Mouse (Mus musculus) limb, embryonic 13.5 days (tissue): Measurements from ENCODE around the gene AB124611. TPM values are rescaled to one million over a fixed set of nuclear protein-coding genes. Genes with fewer than 3 reads are reported as not detected.
A peak's percentile ranks its signal among the peaks of the same experiment; 100 is the strongest.
"Not testable (repeated sequence)": the region's sequence is repeated elsewhere in the genome, so short reads cannot be mapped to it uniquely, and the experiment has no call there.

Experiments
- ATAC-seq: fragments of 200-750 bp; cut with Nextera tagmentation; 2 replicates; pipeline ENCODE4 v1.8.0; 2017; ENCODE audit warnings: low read depth, moderate number of reproducible peaks, moderate TSS enrichment; ENCODE audit not compliant: low FRiP score
- H3K27ac ChIP-seq: fragments of 300-500 bp; sonication (generic); 2 replicates; pipeline ENCODE4 v1.5.1; 2015; ENCODE audit warnings: inconsistent platforms, mild to moderate bottlenecking, moderate library complexity
- H3K27me3 ChIP-seq: fragments of 300-500 bp; sonication (generic); 2 replicates; pipeline ENCODE4 v1.6.1; 2015; ENCODE audit warnings: mild to moderate bottlenecking, inconsistent platforms
- H3K36me3 ChIP-seq: fragments of 300-500 bp; sonication (generic); 2 replicates; pipeline ENCODE4 v1.6.1; 2015; ENCODE audit warnings: inconsistent platforms, mild to moderate bottlenecking, moderate library complexity
- H3K4me1 ChIP-seq: fragments of 300-500 bp; sonication (generic); 2 replicates; pipeline ENCODE4 v1.6.1; 2015; ENCODE audit warnings: inconsistent platforms
- H3K4me2 ChIP-seq: fragments of 300-500 bp; sonication (generic); replicated peaks from 2 replicates; pipeline ENCODE4 v1.6.1; 2015; ENCODE audit warnings: inconsistent platforms, mild to moderate bottlenecking, moderate library complexity
- H3K4me3 ChIP-seq: fragments of 300-500 bp; sonication (generic); 2 replicates; pipeline ENCODE4 v1.5.1; 2015; ENCODE audit warnings: moderate library complexity, mild to moderate bottlenecking, inconsistent platforms
- H3K9ac ChIP-seq: fragments of 300-500 bp; sonication (generic); 2 replicates; pipeline ENCODE4 v1.6.1; 2015; ENCODE audit warnings: mild to moderate bottlenecking, inconsistent platforms
- H3K9me3 ChIP-seq: fragments of 300-500 bp; sonication (generic); 2 replicates; pipeline ENCODE4 v1.6.1; 2016; ENCODE audit warnings: inconsistent platforms
- WGBS: fragments of 180-500 bp; shearing (Covaris S2); methylation state at CpG from one replicate; pipeline ENCODE4 v1.1.7; 2015; 5-methylcytosine and 5-hydroxymethylcytosine counted together
- polyA plus RNA-seq: library from polyadenylated mRNA; unstranded; fragments of >200 nt; fragmentation: Nextera tagmentation; extraction: Ambion mirVana; gene quantifications from 2 replicates; pipeline ENCODE4 v1.2.1, GENCODE M21; 2015

AB124611 gene
- 5.2 and 5.5 TPM in 2 replicates for polyA plus RNA-seq

DNA sequence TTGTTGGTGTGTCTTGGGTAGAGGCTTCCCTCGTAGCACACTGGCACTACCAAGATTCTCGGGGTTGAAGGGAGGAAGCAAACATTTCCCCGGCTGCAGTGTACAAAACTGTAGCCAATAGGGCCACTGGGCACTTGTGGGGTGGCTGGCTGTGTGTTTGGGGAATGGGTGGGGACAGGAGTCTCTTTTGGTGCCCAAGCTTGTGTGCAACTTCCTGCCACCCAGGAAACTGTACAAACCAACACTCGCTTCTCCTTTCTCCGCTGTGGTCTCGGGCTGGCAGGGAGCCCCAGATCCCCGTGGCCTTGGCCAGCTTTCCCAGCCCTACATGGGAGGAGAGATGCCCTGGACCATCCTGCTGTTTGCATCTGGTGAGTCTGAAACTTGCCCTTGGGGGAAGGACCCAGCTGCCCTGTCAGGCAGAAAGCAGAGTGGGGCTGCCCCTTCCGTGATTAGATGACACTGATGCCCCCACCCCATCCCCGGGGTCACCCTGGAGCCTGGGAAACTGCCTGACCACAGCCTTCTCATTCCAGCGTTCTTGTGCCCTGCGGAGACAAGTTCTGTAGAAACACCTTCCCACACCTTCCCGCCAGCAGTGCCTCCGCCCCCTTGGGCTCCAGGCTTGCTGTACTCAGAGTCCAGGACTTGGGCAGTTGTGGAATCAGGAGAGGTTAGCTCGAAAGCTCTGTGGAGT, at the start of gene AB124611:
Gene AB124611 (plus strand): TSS at position 240 of the 697 bp plus-strand sequence.
- no peaks in the 10 kb centered on the region for H3K27me3 ChIP-seq
- H3K4me2 ChIP-seq: no peak within 1 kb of the TSS
- H3K4me3 ChIP-seq: no peak within 1 kb of the TSS
- 0 out of 2 replicates have a peak, but pooled peaks cover 6% of the 10 kb centered on the region for H3K36me3 ChIP-seq
- no peak within 1 kb of the TSS for H3K27ac ChIP-seq
- 57% methylated on average over 14 of the region's 14 CpGs for WGBS
- H3K9me3 ChIP-seq: no peaks in the 10 kb centered on the region; the same call in 1 of the 2 replicates
- 0 out of 2 replicates have a peak within 1 kb of the TSS, but pooled peaks have one; percentile 19 for H3K9ac ChIP-seq
- no peak for ATAC-seq
- no peaks in the 10 kb centered on the region for H3K4me1 ChIP-seq

DNA sequence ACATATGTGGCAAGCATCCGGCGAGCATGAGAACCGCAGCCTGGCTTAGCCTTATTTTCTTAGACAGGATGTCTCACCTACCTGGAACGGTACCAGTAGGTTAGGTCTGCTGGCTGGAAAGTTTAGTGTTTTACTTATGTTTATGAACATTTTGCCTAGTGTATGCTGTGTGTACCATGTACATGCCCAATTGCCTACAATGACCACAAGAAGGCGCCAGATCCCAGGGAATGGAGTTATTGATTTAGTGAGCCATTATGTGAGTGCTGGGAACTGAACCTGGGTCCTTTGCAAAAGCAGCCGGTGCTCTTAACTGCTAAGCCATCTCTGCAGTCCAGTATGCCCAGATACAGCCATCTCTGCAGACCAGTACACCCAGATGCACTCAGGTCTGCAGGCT, 48.3 kb upstream of the AB124611 start:
- 99% methylated on average over 6 of the region's 6 CpGs for WGBS
- no peaks in the 10 kb centered on the region for H3K4me1 ChIP-seq
- no peak for ATAC-seq

DNA sequence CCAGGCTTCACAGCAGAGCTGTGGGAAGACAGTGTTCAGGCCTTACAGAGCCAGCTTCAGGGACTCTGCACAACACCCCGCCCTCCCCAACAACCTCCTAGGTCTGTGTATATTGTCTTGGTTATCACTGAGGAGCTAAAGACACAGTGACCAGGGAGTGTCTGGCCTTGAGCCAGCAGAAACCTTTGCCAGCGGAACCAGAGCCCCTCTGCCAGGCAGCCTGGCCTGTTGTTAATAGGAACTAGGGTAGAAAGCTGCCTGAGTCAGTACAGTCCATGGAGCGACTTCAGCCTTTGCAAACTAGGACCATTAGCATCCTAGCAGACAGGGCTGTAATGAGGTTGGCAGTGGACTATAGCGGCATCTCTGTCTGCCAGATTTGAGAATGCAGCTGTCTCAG, 41.9 kb upstream of the AB124611 start:
- Histone ChIP-seq H3K4me1 (no peaks in the 10 kb centered on the region), H3K27ac (no peak overlapping the region), H3K4me3 (no peak overlapping the region), H3K9ac (no peak overlapping the region), H3K4me2 (no peak overlapping the region), H3K9me3 (no peaks in the 10 kb centered on the region; the same call in 1 of the 2 replicates), H3K27me3 (no peaks in the 10 kb centered on the region), H3K36me3 (peaks cover 89% of the 10 kb centered on the region)
- WGBS: 87% methylated on average over 4 of the region's 4 CpGs
- no peak for ATAC-seq

More for the DNA sequence above, 48.3 kb upstream of the AB124611 start:
- Histone ChIP-seq H3K4me3 (no peak overlapping the region), H3K9ac (no peak overlapping the region), H3K4me2 (no peak overlapping the region), H3K27me3 (no peaks in the 10 kb centered on the region), H3K27ac (no peak overlapping the region), H3K9me3 (peaks cover 5% of the 10 kb centered on the region; the same call in 1 of the 2 replicates), H3K36me3 (peaks cover 96% of the 10 kb centered on the region)

DNA sequence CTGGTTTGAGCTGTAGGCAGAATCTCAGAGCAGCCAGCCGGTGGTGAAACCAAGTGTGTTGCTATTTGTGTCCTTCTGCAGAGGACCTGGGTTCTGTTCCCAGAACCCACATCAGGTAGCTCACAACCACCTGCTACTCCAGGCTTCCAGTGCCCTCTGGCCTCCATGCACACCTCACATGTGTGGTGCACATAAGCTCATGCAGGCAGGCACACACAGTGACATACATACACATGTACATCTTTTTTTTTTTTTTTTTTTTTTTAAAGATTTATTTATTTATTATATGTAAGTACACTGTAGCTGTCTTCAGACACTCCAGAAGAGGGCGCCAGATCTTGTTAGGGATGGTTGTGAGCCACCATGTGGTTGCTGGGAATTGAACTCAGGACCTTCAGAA, 37.7 kb upstream of the AB124611 start:
- H3K9me3 ChIP-seq, H3K9ac ChIP-seq, H3K27ac ChIP-seq, ATAC-seq, H3K4me2 ChIP-seq, H3K27me3 ChIP-seq, H3K4me1 ChIP-seq, H3K4me3 ChIP-seq: not testable (repeated sequence)
- peaks cover 82% of the 10 kb centered on the region for H3K36me3 ChIP-seq
- 100% methylated on average over 1 of the region's 2 CpGs for WGBS

DNA sequence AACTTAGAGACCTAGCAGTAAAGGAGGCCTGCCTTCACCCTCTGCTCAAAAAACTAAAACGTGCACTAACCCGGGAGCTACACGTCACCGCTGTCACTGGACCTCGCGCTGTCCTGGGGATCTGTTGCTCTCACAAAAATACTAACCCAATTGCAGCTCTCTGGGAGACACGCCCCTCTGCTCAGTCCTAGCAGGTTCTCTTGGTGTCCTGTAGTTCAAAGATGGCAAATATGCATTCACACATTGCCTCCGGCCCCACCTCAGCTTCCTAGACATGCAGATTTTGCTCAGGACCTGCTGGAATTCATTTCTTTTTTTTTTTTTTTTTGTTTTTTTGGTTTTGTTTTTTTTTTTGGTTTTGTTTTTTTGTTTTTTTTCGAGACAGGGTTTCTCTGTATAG, 35.3 kb upstream of the AB124611 start:
- H3K4me3 ChIP-seq: no peak overlapping the region
- H3K27ac ChIP-seq: no peak overlapping the region
- peaks cover 80% of the 10 kb centered on the region for H3K36me3 ChIP-seq
- 90% methylated on average over 9 of the region's 9 CpGs for WGBS
- no peak overlapping the region for H3K9ac ChIP-seq
- H3K9me3 ChIP-seq: no peaks in the 10 kb centered on the region
- H3K4me1 ChIP-seq: peaks cover 31% of the 10 kb centered on the region
- no peak for ATAC-seq
- no peak overlapping the region for H3K4me2 ChIP-seq
- no peaks in the 10 kb centered on the region for H3K27me3 ChIP-seq

DNA sequence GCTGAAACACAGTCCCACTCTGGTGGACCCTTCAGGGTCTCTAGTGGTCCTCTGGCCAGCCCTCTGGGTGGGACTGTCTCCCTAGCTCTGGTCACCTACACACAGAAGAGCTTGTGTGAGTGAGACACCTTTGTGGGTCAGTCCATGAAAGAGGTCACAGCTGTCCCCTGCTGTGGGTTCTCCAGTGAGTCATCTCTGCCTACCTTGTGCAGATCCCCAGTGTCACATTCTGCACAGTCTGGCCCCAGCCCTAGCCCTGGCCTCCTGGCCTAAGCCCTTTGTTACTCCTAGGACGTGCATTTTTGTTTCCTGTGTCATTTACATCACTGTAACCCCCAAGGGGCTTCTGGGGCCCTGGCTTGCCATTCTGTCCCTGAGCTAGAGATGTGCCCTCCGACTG, 32.1 kb upstream of the AB124611 start:
- no peak for ATAC-seq
- Histone ChIP-seq H3K36me3 (peaks cover 53% of the 10 kb centered on the region), H3K4me1 (peaks cover 51% of the 10 kb centered on the region), H3K27me3 (no peaks in the 10 kb centered on the region), H3K9ac (peak overlapping the region; percentile 54), H3K27ac (no peak overlapping the region), H3K4me2 (peak overlapping the region; percentile 64; the same call in 1 of the 2 replicates), H3K9me3 (no peaks in the 10 kb centered on the region), H3K4me3 (no peak overlapping the region)
- WGBS: 61% methylated on average over 2 of the region's 2 CpGs

DNA sequence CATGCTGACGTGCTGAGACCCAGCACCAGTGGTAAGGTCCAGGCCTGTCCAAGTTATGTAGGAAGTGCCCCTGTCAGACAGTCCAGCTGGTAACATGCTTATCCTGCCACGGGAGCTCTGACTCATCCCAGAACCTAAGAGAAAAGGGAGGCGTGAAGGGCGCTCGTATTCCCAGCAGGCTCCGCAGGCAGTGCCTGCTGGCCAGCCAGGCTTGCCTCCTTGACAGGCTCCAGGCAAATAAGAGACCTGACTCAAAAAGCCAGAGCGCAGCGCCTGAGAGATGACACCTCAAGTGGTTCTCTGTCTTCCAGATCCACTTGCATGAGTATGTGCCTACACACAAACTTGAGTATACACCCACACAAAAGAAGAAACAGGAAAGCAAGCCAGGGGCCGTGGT, 31.2 kb upstream of the AB124611 start:
- H3K9me3 ChIP-seq: no peaks in the 10 kb centered on the region
- no peak overlapping the region; the same call in 1 of the 2 replicates for H3K27ac ChIP-seq
- peak overlapping the region; percentile 64 for H3K4me2 ChIP-seq
- H3K36me3 ChIP-seq: peaks cover 55% of the 10 kb centered on the region
- 69% methylated on average over 9 of the region's 9 CpGs for WGBS
- H3K4me1 ChIP-seq: peaks cover 51% of the 10 kb centered on the region
- H3K27me3 ChIP-seq: no peaks in the 10 kb centered on the region
- H3K4me3 ChIP-seq: peak overlapping the region; percentile 43
- peak overlapping the region; percentile 54 for H3K9ac ChIP-seq
- no peak for ATAC-seq

DNA sequence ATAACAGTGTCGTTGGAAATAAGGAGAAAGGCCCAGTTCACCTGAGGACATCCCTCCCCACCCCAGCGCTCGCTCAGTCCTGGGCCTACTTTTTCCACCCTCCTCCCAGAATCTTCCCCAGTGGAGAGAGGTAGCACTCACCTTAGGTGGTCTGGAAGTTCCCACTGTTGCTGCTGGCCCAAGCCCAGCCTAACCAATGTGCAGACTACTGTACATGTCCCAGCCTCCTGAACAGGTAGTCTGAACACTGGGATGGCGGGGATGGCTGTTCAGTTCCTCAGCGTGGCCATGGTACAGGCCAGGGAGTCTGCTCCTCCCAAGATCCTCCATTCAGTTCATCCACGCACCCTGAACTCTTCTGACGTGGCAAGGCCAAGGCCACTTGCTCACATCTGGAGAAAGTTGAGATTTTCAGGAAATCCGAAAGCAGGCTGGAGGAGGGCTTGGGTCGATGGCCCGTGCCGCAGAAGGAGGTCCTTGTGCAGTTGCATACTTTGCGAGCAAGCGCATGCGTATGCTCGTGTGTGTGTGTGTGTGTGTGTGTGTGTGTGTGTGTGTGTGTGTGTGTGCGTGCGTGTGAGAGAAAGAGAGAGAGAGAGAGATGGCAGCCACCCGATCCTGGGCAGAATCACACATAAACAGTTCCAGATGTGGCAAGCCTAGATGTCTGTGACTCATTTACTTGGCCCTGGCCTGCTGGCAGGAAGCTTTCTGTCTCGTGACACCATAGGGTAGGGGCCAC, 29.5 kb upstream of the AB124611 start:
- Histone ChIP-seq H3K27ac (peak overlapping the region; percentile 97), H3K36me3 (peaks cover 52% of the 10 kb centered on the region), H3K4me1 (peaks cover 51% of the 10 kb centered on the region), H3K4me2 (peak overlapping the region; percentile 64), H3K9me3 (no peaks in the 10 kb centered on the region), H3K9ac (peak overlapping the region; percentile 70), H3K4me3 (peak overlapping the region; percentile 43), H3K27me3 (no peaks in the 10 kb centered on the region)
- 29% methylated on average over 17 of the region's 19 CpGs for WGBS
- ATAC-seq: peak; percentile 91

DNA sequence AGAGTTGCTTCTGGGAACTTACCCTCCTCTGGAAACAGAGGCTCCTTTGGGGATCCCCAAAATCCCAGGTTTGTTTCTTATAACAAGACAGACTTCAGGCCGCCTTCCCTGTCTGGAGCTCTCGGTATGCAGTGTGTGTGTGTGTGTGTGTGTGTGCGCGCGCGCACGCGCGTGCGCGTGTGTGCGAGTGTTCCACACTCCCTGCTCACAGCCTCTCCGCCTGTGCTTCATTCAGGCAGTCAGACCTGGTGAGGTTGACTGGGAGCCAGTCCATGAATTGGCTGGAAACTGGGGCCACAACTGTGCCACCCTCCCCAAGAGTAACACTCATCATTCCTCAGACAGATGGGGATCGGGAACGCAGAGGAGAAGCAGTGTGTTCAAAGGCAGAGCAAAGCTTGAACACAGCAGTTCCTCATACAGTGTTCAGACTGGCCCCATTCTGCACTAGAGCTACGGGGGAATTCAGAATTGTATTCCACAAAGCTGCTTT, 28.9 kb upstream of the AB124611 start:
- 40% methylated on average over 16 of the region's 16 CpGs for WGBS
- Histone ChIP-seq H3K4me3 (peak overlapping the region; percentile 43), H3K9me3 (no peaks in the 10 kb centered on the region), H3K4me1 (peaks cover 51% of the 10 kb centered on the region), H3K27ac (peak overlapping the region; percentile 97), H3K27me3 (no peaks in the 10 kb centered on the region), H3K4me2 (peak overlapping the region; percentile 64), H3K36me3 (peaks cover 45% of the 10 kb centered on the region), H3K9ac (peak overlapping the region; percentile 70)
- peak; percentile 77 for ATAC-seq

DNA sequence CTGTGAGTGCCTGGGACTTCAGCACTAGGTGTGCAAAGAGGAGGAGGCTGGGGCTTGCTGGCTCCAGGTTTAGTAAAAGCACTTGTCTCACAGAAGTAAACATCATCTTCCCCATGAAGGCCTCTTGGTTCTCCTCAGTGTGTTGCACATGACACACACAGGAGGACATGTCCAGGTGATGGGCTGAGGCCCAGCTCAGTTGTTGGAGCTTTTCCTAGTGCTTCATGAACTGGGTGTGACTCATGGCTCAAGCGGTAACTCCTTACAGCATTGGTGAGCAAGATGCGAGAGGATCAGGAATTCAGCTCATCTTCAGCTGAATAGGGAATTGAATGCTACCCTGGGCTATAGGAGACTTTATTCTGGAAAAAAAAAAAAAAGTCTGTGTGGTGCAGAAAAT, 28.3 kb upstream of the AB124611 start:
- H3K36me3 ChIP-seq: peaks cover 40% of the 10 kb centered on the region
- H3K4me2 ChIP-seq: peak overlapping the region; percentile 64
- peak overlapping the region; percentile 43 for H3K4me3 ChIP-seq
- no peaks in the 10 kb centered on the region for H3K27me3 ChIP-seq
- 93% methylated on average over 2 of the region's 2 CpGs for WGBS
- no peaks in the 10 kb centered on the region for H3K9me3 ChIP-seq
- H3K9ac ChIP-seq: peak overlapping the region; percentile 70
- H3K4me1 ChIP-seq: peaks cover 50% of the 10 kb centered on the region
- H3K27ac ChIP-seq: peak overlapping the region; percentile 97
- no peak for ATAC-seq

DNA sequence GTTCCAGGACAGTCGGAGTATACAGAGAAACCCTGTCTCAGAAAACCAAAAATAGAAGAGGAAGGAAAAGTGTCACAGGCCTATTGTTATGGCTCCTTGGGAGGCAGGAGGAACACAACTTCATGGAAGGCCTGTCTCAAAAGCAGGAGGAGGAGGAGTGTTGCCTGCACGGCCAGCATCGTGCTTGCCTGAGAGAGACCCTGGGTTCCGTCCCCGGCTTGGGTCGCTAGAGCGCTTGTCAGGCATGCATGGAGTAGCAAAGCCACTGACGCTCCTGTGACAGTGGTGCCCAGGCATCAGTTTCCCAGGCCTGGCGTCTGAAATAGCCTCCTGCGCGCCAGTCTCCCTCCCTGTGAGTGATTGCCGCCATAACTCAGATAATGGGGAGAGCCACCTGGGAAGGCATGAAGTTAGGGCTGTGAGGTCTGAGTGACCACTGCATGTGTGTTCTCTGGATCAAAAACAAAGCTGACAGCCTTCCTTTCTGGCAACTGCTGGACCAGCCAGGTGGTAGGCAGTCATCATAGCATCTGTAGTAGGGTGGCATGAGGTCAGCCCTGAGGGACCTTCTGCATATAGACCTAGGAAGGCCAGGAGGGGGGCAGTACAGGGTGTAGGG, 27.6 kb upstream of the AB124611 start:
- Histone ChIP-seq H3K27me3 (no peaks in the 10 kb centered on the region), H3K4me2 (no peak overlapping the region), H3K9ac (no peak overlapping the region), H3K36me3 (peaks cover 40% of the 10 kb centered on the region), H3K4me3 (no peak overlapping the region), H3K9me3 (no peaks in the 10 kb centered on the region), H3K27ac (peak overlapping the region; percentile 97; the same call in 1 of the 2 replicates), H3K4me1 (peaks cover 43% of the 10 kb centered on the region)
- no peak for ATAC-seq
- 90% methylated on average over 12 of the region's 12 CpGs for WGBS

DNA sequence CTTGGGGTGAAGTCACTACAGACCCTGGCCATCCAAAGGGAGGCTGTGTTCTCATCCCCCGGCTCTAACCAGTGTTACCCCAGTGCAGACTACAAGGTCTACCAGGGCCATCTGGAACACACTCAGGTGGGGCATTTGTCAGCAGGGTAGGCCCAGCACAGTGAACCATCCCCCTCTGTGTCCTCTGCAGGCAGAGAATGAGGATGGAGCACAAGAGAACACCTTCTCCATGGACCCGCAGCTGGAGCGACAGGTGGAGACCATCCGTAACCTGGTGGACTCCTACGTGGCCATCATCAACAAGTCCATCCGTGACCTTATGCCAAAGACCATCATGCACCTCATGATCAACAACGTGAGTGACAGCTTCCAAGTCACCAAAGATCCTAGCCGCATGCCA, 22.6 kb upstream of the AB124611 start:
- 93% methylated on average over 8 of the region's 8 CpGs for WGBS
- no peak overlapping the region for H3K4me2 ChIP-seq
- H3K4me3 ChIP-seq: no peak overlapping the region
- ATAC-seq: no peak
- H3K9ac ChIP-seq: no peak overlapping the region
- H3K27me3 ChIP-seq: no peaks in the 10 kb centered on the region
- no peaks in the 10 kb centered on the region for H3K4me1 ChIP-seq
- H3K36me3 ChIP-seq: peaks cover 67% of the 10 kb centered on the region
- no peak overlapping the region for H3K27ac ChIP-seq
- H3K9me3 ChIP-seq: no peaks in the 10 kb centered on the region
